Mouse (Mus musculus) limb, embryonic 15.5 days (tissue): ENCODE results near the gene Insm1. TPM values are rescaled to one million over a fixed set of nuclear protein-coding genes. Genes with fewer than 3 reads are reported as not detected.

ENCODE experiments used
- ATAC-seq: fragments of 200-750 bp; cut with Nextera tagmentation; 2 replicates; pipeline ENCODE4 v1.8.0; 2017; ENCODE audit warnings: low read depth, moderate TSS enrichment; ENCODE audit not compliant: insufficient number of reproducible peaks, low FRiP score, low TSS enrichment
- H3K27ac ChIP-seq: fragments of 300-500 bp; sonication (generic); 2 replicates; pipeline ENCODE4 v1.5.1; 2015; ENCODE audit warnings: moderate library complexity, mild to moderate bottlenecking, inconsistent platforms
- H3K27me3 ChIP-seq: fragments of 300-500 bp; sonication (generic); 2 replicates; pipeline ENCODE4 v1.6.1; 2015; ENCODE audit warnings: inconsistent platforms
- H3K36me3 ChIP-seq: fragments of 300-500 bp; sonication (generic); 2 replicates; pipeline ENCODE4 v1.6.1; 2015; ENCODE audit warnings: inconsistent platforms
- H3K4me1 ChIP-seq: fragments of 300-500 bp; sonication (generic); 2 replicates; pipeline ENCODE4 v1.6.1; 2015; ENCODE audit warnings: inconsistent platforms
- H3K4me2 ChIP-seq: fragments of 300-500 bp; sonication (generic); 2 replicates; pipeline ENCODE4 v1.6.1; 2015; ENCODE audit warnings: mild to moderate bottlenecking, inconsistent platforms
- H3K4me3 ChIP-seq: fragments of 300-500 bp; sonication (generic); 2 replicates; pipeline ENCODE4 v1.5.1; 2015; ENCODE audit warnings: mild to moderate bottlenecking, inconsistent platforms
- H3K9ac ChIP-seq: fragments of 300-500 bp; sonication (generic); 2 replicates; pipeline ENCODE4 v1.6.1; 2015; ENCODE audit warnings: inconsistent platforms
- H3K9me3 ChIP-seq: fragments of 300-500 bp; sonication (generic); 2 replicates; pipeline ENCODE4 v1.6.1; 2016; ENCODE audit warnings: inconsistent platforms
- WGBS: fragments of 180-500 bp; shearing (Covaris S2); methylation state at CpG from one replicate; pipeline ENCODE4 v1.1.7; 2015; 5-methylcytosine and 5-hydroxymethylcytosine counted together
- polyA plus RNA-seq: library from polyadenylated mRNA; unstranded; fragments of >200 nt; fragmentation: Nextera tagmentation; extraction: Ambion mirVana; gene quantifications from 2 replicates; pipeline ENCODE4 v1.2.1, GENCODE M21; 2015

Insm1 gene
- polyA plus RNA-seq, 1 experiment from 2014 or later, result 0.06 TPM

- Histone ChIP-seq H3K27me3 (peaks cover 81% of the 10 kb centered on the region), H3K36me3 (no peaks in the 10 kb centered on the region), H3K4me1 (peaks cover 31% of the 10 kb centered on the region), H3K4me3 (no peak overlapping the region), H3K9me3 (no peaks in the 10 kb centered on the region), H3K4me2 (no peak overlapping the region), H3K9ac (no peak overlapping the region), H3K27ac (no peak overlapping the region)
- ATAC-seq, result no peak
- 3% methylated on average over 16 of the region's 16 CpGs for WGBS
Measured at GRCm38 (mm10) chr2:146217227-146217980, 4.3 kb upstream of the Insm1 start.

- peak overlapping the region; percentile 36 for H3K4me2 ChIP-seq
- no peak overlapping the region for H3K9ac ChIP-seq
Measured at GRCm38 (mm10) chr2:146218161-146218691, 3.5 kb upstream of the Insm1 start.

DNA sequence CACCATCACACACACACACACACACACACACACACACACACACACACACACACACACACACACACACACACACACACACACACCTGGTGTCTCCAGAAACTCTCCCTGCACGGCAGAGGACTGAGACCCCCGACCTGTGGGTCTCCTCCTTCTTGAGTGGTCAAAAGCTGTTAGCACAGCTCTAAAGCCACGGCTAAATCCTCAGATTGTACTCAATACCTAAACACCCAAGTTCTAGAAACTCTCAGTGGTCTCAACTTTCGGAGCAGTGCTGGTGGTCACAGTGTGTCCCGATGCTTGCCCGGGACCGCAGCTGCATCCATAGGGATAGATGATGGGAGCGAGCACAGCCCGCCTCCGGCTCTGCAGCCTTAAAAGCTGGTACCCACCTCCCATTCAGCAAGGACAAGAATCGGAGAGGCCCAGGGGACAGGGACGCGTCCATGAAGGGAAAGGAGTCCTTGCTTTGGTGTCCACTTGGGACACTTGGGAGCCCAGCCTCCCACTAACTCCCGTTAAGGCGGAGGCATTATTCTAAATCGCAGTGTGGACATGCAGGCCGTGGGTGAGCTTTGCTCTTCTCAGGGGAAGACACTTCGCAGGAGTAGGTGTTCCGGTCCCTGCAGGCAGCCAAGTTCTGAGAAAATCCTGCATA, 2.7 kb upstream of the Insm1 start:
- no peak overlapping the region for H3K27ac ChIP-seq
- peaks cover 44% of the 10 kb centered on the region for H3K4me1 ChIP-seq
- no peak overlapping the region for H3K9ac ChIP-seq
- H3K4me2 ChIP-seq, result no peak overlapping the region
- no peak for ATAC-seq
- no peaks in the 10 kb centered on the region for H3K36me3 ChIP-seq
- H3K27me3 ChIP-seq, result peaks cover 88% of the 10 kb centered on the region
- no peaks in the 10 kb centered on the region for H3K9me3 ChIP-seq
- no peak overlapping the region for H3K4me3 ChIP-seq
- 3% methylated on average over 19 of the region's 19 CpGs for WGBS

More at GRCm38 (mm10) chr2:146218161-146218691, 3.5 kb upstream of the Insm1 start:
- Histone ChIP-seq H3K4me1 (peaks cover 39% of the 10 kb centered on the region), H3K9me3 (no peaks in the 10 kb centered on the region), H3K27ac (no peak overlapping the region), H3K36me3 (no peaks in the 10 kb centered on the region), H3K27me3 (peaks cover 85% of the 10 kb centered on the region), H3K4me3 (peak overlapping the region; percentile 24)
- no peak for ATAC-seq
- WGBS, result 1% methylated on average over 40 of the region's 40 CpGs

GRCm38 (mm10) chr2:146219791-146220190, 1.9 kb upstream of the Insm1 start:
- Histone ChIP-seq H3K27ac (no peak overlapping the region), H3K4me1 (peaks cover 44% of the 10 kb centered on the region), H3K27me3 (peaks cover 90% of the 10 kb centered on the region), H3K36me3 (no peaks in the 10 kb centered on the region), H3K4me2 (no peak overlapping the region), H3K4me3 (no peak overlapping the region), H3K9me3 (no peaks in the 10 kb centered on the region), H3K9ac (no peak overlapping the region)
- 13% methylated on average over 11 of the region's 11 CpGs for WGBS
- no peak for ATAC-seq

DNA sequence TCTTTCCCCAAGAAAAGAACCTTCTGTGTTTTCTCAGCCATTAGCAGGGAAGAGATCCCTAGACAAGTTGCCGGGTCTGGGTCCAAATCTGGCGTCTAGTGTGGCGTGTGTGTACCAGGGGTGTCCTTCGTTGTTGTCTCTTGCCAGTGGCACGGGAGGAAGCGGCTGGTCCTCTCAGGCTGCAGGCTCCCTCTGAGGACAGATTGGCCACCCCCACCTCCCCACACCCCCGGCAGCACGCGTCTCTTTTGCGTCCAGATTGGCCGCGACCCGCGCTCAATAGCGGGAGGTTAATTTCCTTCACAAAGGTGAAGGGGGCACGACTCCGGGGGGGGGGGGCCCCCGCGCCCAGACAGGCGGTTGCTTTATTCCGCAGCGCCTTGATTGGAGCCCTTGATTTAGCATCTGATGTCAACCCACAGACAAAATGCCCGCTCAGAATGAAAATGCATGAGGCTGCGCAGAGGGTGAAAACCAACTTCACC, 1.1 kb upstream of the Insm1 start:
- Histone ChIP-seq H3K4me3 (peak overlapping the region; percentile 47), H3K9me3 (no peaks in the 10 kb centered on the region), H3K27me3 (peaks cover 90% of the 10 kb centered on the region), H3K27ac (no peak overlapping the region), H3K9ac (no peak overlapping the region), H3K4me1 (peaks cover 44% of the 10 kb centered on the region), H3K4me2 (peak overlapping the region; percentile 99), H3K36me3 (no peaks in the 10 kb centered on the region)
- WGBS, result 2% methylated on average over 24 of the region's 24 CpGs
- no peak for ATAC-seq

- no peaks in the 10 kb centered on the region for H3K36me3 ChIP-seq
- ATAC-seq, result peak; percentile 12; the same call in 1 of the 2 replicates
- H3K27me3 ChIP-seq, result peaks cover 92% of the 10 kb centered on the region
- no peaks in the 10 kb centered on the region for H3K9me3 ChIP-seq
- peak overlapping the region; percentile 47 for H3K4me3 ChIP-seq
- peaks cover 44% of the 10 kb centered on the region for H3K4me1 ChIP-seq
- peak overlapping the region; percentile 99 for H3K4me2 ChIP-seq
- no peak overlapping the region for H3K27ac ChIP-seq
- under 1% methylated on average over 38 of the region's 44 CpGs for WGBS
- H3K9ac ChIP-seq, result no peak overlapping the region
Measured at GRCm38 (mm10) chr2:146221929-146222278, 183 bp downstream of the Insm1 start.

DNA sequence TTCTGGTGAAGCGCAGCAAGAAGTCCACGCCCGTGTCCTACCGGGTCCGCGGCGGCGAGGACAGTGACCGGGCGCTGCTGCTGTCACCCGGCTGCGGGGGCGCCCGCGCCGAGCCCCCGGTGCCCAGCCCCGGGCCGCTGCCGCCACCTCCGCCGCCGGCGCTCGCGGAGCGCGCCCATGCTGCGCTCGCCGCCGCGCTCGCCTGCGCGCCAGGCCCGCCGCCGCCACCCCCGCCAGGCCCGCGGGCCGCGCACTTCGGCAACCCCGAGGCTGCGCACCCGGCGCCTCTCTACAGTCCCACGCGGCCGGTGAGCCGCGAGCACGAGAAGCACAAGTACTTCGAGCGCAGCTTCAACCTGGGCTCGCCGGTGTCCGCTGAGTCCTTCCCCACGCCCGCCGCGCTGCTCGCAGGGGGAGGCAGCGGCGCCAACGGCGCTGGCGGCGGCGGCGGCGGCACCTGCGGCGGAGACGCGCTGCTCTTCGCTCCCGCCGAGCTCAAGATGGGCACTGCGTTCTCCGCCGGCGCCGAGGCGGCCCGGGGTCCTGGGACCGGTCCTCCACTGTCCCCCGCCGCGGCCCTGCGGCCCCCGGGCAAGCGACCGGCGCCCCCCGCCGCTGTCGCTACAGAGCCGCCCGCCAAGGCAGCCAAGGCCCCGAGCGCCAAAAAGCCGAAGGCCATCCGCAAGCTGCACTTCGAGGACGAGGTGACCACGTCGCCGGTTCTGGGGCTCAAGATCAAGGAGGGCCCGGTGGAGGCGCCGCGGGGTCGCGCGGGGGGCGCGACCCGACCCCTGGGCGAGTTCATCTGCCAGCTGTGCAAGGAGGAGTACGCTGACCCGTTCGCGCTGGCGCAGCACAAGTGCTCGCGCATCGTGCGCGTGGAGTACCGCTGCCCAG, 806 bp downstream of the Insm1 start:
- under 1% methylated on average over 131 of the region's 133 CpGs for WGBS
- ATAC-seq, result peak; percentile 32; the same call in 1 of the 2 replicates
- H3K27ac ChIP-seq, result no peak overlapping the region
- H3K36me3 ChIP-seq, result no peaks in the 10 kb centered on the region
- H3K27me3 ChIP-seq, result peaks cover 93% of the 10 kb centered on the region
- H3K9me3 ChIP-seq, result no peaks in the 10 kb centered on the region
- peak overlapping the region; percentile 47 for H3K4me3 ChIP-seq
- peak overlapping the region; percentile 99 for H3K4me2 ChIP-seq
- no peak overlapping the region for H3K9ac ChIP-seq
- peaks cover 44% of the 10 kb centered on the region for H3K4me1 ChIP-seq

- Histone ChIP-seq H3K4me3 (peak overlapping the region; percentile 47), H3K9ac (no peak overlapping the region), H3K27me3 (peaks cover 92% of the 10 kb centered on the region), H3K27ac (no peak overlapping the region), H3K4me2 (peak overlapping the region; percentile 99), H3K9me3 (no peaks in the 10 kb centered on the region), H3K4me1 (peaks cover 39% of the 10 kb centered on the region), H3K36me3 (no peaks in the 10 kb centered on the region)
- 1% methylated on average over 68 of the region's 75 CpGs for WGBS
- ATAC-seq, result no peak
Measured at GRCm38 (mm10) chr2:146223176-146223905, 1.6 kb downstream of the Insm1 start.

DNA sequence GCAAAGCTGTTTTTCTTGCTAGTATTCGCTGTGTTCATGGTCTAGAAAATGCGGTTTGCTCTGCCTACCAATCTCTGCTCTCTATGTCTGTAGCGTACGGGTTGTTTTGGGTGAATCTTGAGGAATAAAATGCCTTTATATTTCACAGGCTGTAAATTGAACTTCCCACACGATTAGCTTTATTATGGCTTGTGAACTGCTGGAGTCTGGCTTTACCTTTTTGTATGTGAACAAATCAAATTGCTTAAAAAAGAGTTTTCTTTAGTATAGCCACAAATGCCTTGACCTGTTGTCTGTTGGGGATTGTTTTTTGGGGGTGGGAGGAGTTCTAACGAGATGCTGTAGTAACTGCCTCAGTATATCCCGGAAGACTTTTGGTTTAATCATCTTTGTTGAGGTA, 2.4 kb downstream of the Insm1 start:
- no peak overlapping the region for H3K9ac ChIP-seq
- H3K27ac ChIP-seq, result no peak overlapping the region
- ATAC-seq, result no peak
- H3K4me3 ChIP-seq, result no peak overlapping the region
- H3K4me1 ChIP-seq, result peaks cover 34% of the 10 kb centered on the region
- H3K36me3 ChIP-seq, result no peaks in the 10 kb centered on the region
- H3K4me2 ChIP-seq, result no peak overlapping the region
- 11% methylated on average over 7 of the region's 7 CpGs for WGBS
- peaks cover 93% of the 10 kb centered on the region for H3K27me3 ChIP-seq
- H3K9me3 ChIP-seq, result no peaks in the 10 kb centered on the region

GRCm38 (mm10) chr2:146225818-146226217, 4.1 kb downstream of the Insm1 start:
- no peak overlapping the region for H3K9ac ChIP-seq
- H3K36me3 ChIP-seq, result no peaks in the 10 kb centered on the region
- H3K4me2 ChIP-seq, result no peak overlapping the region
- H3K27ac ChIP-seq, result no peak overlapping the region
- WGBS, result 14% methylated on average over 6 of the region's 6 CpGs
- no peak for ATAC-seq
- H3K27me3 ChIP-seq, result peaks cover 81% of the 10 kb centered on the region
- no peak overlapping the region for H3K4me3 ChIP-seq
- H3K9me3 ChIP-seq, result no peaks in the 10 kb centered on the region
- H3K4me1 ChIP-seq, result peaks cover 29% of the 10 kb centered on the region

- Histone ChIP-seq H3K9ac (no peak overlapping the region), H3K27ac (no peak overlapping the region), H3K4me2 (no peak overlapping the region), H3K4me1 (peaks cover 23% of the 10 kb centered on the region), H3K36me3 (no peaks in the 10 kb centered on the region), H3K9me3 (no peaks in the 10 kb centered on the region), H3K4me3 (no peak overlapping the region), H3K27me3 (peaks cover 74% of the 10 kb centered on the region)
- 4% methylated on average over 9 of the region's 9 CpGs for WGBS
- ATAC-seq, result 0 out of 2 replicates have a peak, but pooled peaks have one; percentile 30
Measured at GRCm38 (mm10) chr2:146226484-146226883, 4.8 kb downstream of the Insm1 start.
